Mouse (Mus musculus) midbrain, embryonic 11.5 days (tissue): ENCODE measurements around the gene Cisd2. TPM values are rescaled to one million over a fixed set of nuclear protein-coding genes. Genes with fewer than 3 reads are reported as not detected.

Source experiments
- polyA plus RNA-seq: library from polyadenylated mRNA; unstranded; fragments of >200 nt; fragmentation: Nextera tagmentation; extraction: Ambion mirVana; gene quantifications from 2 replicates; pipeline ENCODE4 v1.2.1, GENCODE M21; 2014

Gene Cisd2
- polyA plus RNA-seq, 1 experiment from 2014 or later: 85.5 TPM

Other genes with a start within 250 kb of the Cisd2 start
- 45.9 and 48.9 TPM in 2 replicates for gene Cenpe, start 211.4 kb downstream of the Cisd2 start, polyA plus RNA-seq
- gene Bdh2, start 142.7 kb downstream of the Cisd2 start, polyA plus RNA-seq: 5.7 and 6.4 TPM in 2 replicates
- gene Slc9b2, start 116.2 kb downstream of the Cisd2 start, polyA plus RNA-seq: 1.3 and 1.9 TPM in 2 replicates
- gene Slc9b1, start 75.9 kb downstream of the Cisd2 start, polyA plus RNA-seq: 0.30 TPM in 1 of 2 replicates, not detected in the other
- 693 and 733 TPM in 2 replicates for gene Ube2d3, start 14.2 kb upstream of the Cisd2 start, polyA plus RNA-seq
- 4.4 and 5.8 TPM in 2 replicates for gene Manba, start 61.7 kb upstream of the Cisd2 start, polyA plus RNA-seq